Mouse (Mus musculus): ENCODE measurements around the gene Axl.

The Axl gene

GRCm38 (mm10) chr7:25788220-25789128 is at the start of gene Axl:
Gene Axl (minus strand): TSS chr7:25788705.
- 6% methylated on average over 28 of the region's 30 CpGs for WGBS

DNA sequence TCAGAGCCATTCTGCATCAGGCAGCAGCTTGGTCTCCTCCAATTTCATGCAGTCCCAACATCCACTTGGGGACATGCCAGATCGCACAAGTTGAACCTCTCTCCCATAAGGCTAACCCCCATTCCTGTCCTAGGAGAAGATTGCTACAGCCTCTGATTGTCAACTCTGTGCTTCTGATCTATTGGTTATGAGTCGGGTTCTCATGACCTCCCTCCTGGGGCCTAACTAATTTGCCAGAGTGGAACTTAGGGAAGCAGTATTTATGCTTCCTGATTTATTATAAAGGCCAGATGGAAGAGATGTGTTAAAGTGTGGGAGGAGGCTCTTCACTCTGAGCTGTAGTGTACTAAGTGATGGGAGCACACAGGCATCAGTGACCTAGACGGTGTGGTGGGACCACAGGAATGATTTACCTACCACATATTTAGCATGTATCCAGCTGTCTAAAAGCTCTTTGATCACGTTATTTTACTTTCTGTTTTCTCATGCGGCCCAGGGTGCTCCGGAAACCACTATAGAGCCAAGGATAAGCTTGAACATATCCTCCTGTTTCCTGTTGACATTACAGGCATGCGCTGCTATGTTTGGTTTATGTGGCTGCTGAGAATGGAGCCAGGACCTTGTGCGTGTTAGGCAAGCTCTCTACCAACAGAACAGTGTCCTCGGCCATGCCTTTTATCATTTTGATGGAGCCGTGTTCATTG is 46.8 kb upstream of the Axl start:
- 73% methylated on average over 10 of the region's 10 CpGs for WGBS

DNA sequence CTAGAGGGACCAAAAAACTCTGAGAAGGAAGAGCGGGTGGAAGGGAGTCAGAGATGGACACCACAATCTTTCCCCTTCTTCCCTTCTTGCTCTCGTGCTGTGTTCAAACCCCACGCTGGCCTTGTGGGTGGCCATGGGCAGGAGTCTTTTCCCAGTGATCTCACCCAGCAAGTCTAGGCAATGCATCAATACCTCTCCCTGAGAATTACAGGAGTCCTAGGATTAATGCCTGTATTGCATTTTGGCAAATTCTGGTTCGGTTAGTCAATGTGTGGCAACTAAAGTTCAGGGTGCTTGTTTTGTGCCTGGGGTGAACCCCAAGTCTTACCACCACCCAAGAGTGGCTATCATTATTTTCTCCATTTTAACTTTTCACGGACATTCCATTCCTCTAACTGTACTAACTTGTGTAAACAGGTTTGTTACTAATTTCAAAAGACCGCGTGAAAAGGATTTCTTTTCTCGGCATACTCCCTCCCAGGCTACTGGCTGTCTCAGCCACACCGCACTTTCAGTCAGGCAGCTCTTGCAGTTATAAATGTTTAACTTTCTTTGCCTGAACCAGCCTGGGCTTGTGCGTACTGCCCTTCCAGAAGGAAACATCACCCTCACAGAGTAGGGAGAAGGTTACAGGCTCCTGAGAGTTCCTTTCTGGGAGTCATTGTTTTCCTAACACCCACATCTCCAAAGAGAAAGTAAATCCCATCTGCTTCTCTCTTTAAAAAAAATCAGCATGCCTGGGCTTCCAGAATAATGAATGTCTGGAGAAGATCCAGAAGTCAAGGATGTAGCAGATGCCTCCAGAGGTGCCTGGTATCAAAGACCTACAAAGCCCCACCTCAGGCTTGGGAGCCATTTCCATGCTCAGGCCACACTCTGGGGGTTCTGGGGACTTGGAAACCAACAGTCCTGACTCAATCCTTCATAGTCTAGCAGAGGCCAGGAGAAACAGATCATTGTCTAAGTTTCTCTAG is 43.3 kb upstream of the Axl start:
- WGBS, result 62% methylated on average over 10 of the region's 10 CpGs

DNA sequence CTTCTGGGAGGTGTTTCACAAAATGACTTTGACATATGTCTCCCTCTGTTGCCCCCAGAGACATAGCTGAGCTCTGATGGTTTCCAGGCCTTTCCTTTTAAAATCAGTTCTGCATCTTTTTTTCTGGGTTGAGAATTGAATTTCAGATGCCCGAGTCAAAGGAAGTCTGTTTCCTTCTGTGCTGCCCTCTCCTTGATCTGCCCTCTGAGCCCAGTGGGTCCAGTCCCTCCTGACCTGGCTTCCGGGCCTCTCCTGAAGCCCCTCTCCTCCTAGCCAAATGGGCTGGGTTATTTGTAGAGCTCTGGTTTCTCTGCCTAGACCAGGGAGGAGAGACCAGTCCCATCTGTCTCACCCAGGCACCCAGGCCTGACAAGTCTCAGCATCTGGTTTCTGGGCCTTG is 41.7 kb upstream of the Axl start:
- WGBS, result 72% methylated on average over 2 of the region's 2 CpGs

DNA sequence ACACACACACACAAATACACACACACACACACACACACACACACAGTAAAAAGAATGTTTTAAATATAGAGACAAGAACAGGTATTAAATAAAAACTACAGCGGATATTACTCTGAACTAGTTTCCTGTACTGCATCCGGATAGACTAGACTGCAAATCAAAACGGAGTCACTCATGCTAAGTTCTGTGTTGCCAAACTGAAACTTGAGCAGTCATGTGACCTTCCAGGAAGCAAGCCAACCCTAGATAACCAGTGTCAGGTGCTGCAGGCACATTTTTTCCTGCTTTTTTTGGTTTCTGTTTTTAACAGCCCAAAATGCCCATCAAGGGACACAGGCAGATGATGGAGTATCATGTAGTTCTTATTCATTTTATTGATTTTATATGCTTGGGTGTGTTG is 38.7 kb upstream of the Axl start:
- 22% methylated on average over 3 of the region's 3 CpGs for WGBS

GRCm38 (mm10) chr7:25826029-25826428 is 37.5 kb upstream of the Axl start:
- 80% methylated on average over 6 of the region's 6 CpGs for WGBS

- WGBS, result 52% methylated on average over 9 of the region's 9 CpGs
Measured at GRCm38 (mm10) chr7:25825043-25825442, 36.5 kb upstream of the Axl start.

DNA sequence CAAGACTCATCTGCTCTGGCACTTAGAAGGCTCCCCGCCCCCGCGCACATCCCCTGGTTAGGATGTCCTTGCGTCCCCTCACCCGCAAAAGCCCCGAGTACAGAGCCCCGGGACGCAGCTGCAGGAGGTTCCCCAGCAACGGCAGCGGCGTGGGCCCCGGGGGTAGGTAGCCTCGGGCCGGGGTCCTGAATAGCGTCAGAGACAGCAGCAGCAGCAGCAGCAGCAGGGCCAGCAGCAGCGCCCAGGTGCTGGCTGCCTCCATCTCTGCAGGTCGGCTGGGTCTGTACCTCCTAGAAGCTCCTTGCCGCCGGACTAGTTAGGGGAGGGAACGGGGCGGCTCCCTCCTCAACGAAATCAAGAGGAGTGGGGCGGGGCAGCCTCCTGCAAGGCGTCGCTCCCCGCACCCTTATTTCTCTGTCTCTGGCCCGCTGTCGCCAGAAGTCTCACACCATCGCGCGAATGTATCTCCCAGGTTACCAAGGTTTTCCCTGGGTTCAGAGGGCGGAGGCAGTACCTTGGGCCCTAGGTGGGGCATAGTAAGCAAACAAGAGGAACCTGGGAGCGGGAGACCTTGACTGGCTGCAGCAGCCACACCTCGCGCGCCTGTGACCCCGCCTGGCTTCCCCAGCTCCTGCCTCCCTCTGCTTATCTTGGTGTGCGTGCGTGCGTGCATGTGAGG is 27.9 kb upstream of the Axl start, which contains the start of gene Cyp2s1:
TSS of gene Cyp2s1 (minus strand) at position 673 of the 679 bp plus-strand sequence.
- 2% methylated on average over 40 of the region's 40 CpGs for WGBS

- WGBS, result 14% methylated on average over 7 of the region's 7 CpGs
Measured at GRCm38 (mm10) chr7:25815571-25815970, 27.1 kb upstream of the Axl start.

GRCm38 (mm10) chr7:25814711-25815110 is 26.2 kb upstream of the Axl start:
- 88% methylated on average over 9 of the region's 9 CpGs for WGBS

- WGBS, result 86% methylated on average over 1 of the region's 1 CpGs
Measured at GRCm38 (mm10) chr7:25812195-25812594, 23.7 kb upstream of the Axl start.

- 81% methylated on average over 2 of the region's 2 CpGs for WGBS
Measured at GRCm38 (mm10) chr7:25811716-25812115, 23.2 kb upstream of the Axl start.

DNA sequence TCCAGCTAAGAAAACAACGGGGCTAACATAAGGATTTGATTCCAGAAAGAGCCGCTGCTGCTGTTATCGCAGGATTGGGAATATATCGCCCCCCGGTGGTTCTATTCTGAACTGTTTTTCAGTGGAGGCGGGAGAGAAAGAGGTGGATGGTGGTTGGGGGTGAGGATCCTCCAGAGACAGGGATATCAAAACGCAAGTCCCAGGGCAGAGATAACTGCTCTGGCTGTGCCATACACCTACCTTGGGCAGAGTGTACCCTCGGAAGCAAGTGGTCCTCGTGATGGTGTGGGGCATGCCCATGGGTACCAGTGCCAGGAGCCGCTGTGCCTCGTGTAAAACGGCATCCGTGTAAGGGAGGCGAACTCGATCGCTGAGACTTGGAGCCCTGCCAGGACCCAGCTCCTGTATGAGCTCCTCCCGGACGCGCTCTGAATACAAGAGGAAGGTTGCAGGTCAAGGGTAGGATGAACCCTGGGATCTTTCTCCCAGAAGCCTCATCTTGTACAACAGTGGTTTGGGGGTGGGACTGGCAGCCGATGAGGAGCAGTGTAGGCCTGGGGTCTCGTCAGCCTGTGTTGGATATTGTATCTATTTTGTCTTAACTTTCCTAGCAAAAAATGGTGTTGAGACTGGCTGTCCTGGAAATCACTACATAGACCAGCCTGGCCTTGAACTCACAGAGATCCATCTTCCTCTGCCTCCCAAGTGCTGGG is 17.3 kb upstream of the Axl start:
- 6% methylated on average over 21 of the region's 21 CpGs for WGBS

DNA sequence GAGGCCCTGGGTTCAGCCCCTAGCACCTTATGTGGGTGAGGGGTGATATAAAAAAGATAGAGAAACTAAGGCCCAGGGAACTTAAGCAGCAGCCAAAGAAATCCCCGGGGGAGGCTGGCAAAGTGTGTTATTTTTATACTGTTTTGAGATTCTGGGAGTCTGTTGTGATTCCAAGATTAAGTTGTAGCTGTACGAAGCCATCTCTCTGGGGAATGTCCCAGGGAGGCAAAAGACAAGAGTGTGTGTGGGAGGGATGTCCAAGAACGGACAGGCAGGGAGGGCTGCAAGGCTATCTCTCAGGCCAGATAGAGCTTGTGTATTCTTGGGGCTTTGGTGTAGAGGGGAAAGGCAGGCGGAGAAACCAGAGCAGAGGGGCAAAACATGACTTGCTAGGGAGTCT is 16.3 kb upstream of the Axl start:
- 47% methylated on average over 4 of the region's 4 CpGs for WGBS

DNA sequence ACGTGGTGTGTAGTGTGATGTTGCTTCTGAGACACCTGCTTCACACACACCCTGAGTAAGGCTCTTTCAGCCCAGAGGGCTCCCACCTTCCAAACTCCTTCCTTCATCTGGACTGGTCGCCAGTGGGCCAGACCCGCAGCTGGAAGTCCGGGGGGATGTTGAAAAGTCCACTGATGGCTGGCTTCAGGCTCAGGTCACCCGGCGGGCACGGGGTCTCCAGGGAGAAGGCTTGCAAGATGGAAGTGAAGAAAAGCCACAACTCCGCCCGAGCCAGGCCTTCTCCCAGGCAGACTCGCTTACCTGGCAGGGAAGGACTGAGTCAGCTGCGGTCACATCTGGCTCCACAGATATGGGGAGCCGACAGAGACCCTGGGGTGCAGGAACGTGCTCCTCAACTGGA is 15.0 kb upstream of the Axl start:
- WGBS, result 83% methylated on average over 13 of the region's 13 CpGs

- WGBS, result 52% methylated on average over 24 of the region's 24 CpGs
Measured at GRCm38 (mm10) chr7:25802241-25803125, 14.0 kb upstream of the Axl start.

DNA sequence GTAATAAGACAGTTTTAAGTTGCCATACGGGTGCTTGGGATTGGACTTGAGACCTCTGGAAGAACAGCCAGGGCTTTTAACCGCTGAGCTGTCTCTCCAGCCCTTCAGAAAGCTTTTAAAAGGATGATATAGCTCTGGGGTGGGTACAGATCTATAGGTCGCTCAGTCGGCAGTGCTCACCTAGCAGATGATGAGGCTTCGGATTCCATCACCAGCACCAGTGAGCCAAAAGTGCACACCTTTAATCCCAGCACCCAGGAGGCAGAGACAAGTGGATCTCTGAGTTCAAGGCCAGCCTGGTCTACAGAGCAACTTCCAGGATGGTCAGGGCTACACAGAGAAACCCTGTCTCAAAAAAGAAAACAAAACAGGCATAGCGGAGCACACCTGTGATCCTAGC is 12.5 kb upstream of the Axl start:
- WGBS, result 98% methylated on average over 6 of the region's 6 CpGs

- 85% methylated on average over 1 of the region's 1 CpGs for WGBS
Measured at GRCm38 (mm10) chr7:25799369-25799768, 10.9 kb upstream of the Axl start.

GRCm38 (mm10) chr7:25798540-25798939 is 10.0 kb upstream of the Axl start:
- 90% methylated on average over 2 of the region's 2 CpGs for WGBS
